11 mouse cellular contexts compared by ENCODE assay signal in the genomic region with DNA sequence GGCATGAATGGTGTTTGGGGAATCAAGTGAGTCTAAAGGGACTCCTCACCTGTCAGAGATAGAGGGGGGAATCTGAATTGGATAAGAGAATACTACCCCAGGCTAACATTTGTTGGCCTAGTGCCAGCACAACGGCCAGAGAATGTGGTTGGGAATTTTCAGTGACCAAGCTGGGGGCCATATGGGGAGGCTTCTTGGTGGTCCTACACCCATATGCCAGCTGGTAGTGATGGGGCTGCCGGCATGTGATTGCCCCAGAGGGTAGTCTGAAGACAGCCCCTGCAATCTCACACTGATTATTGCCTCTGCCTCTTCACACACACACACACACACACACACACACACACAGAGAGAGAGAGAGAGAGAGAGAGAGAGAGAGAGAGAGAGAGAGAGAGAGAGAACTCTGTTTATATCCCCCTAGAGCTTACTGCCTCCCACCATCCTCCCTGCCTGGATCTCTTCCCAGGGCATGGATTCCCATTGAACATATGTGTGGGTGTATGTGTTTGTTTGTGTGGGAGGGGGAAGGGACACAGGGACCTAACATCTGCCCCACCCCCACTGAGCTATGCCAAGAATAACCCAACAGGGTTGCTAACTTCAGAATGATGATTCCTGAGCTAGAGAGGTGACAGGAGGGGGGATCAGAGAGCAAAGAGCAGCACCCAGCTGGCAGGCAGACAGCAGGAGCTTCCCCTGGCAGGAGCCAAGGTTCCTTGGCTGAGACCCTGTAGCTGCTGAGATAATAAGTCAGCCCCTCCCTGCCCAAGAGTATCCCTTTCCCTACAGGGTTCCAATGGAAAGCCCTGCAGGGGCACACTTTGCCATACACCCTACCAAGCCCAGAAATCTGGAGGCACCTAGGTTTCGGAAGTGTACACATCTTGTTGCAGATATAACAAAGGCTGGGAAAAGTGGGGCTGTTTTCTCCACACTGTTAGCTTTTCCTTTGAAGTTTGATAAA. TPM values are rescaled to one million over a fixed set of nuclear protein-coding genes. Genes with fewer than 3 reads are reported as not detected.
A peak's percentile ranks its signal among the peaks of the same experiment; 100 is the strongest.
DNase-seq lines count a peak whose midpoint lies in the region; ATAC-seq and TF ChIP-seq lines count a peak whose summit lies in the region.
"Had no signal": no experiment of that assay in that cellular context is flagged by ENCODE, and none has a peak within 500 bp of the region (broad histone marks: within the 10 kb centered on the region; RNA-seq: fewer than 3 reads in every experiment).

No protein-coding gene starts in this region.

- no peaks in the 10 kb centered on the region for H3K36me3 ChIP-seq in midbrain, embryonic 12.5 days
- no peaks in the 10 kb centered on the region for H3K36me3 ChIP-seq in midbrain, postnatal 0 days (ENCODE audit: insufficient read depth, low read length)
- H3K36me3 ChIP-seq in forebrain, postnatal 0 days (ENCODE audit: insufficient read depth), result no peaks in the 10 kb centered on the region
- no peaks in the 10 kb centered on the region for H3K36me3 ChIP-seq in midbrain, embryonic 13.5 days
- H3K36me3 ChIP-seq in liver, embryonic 12.5 days, result no peaks in the 10 kb centered on the region

- ATAC-seq in midbrain, embryonic 12.5 days (ENCODE audit: low FRiP score, low read depth), result 0 out of 2 replicates have a peak, but pooled peaks have one; percentile 28
- no peak; the same call in 1 of the 2 replicates for ATAC-seq in midbrain, postnatal 0 days (ENCODE audit: low FRiP score)
- peak; percentile 86 for ATAC-seq in forebrain, postnatal 0 days
- ATAC-seq in midbrain, embryonic 13.5 days, result 0 out of 2 replicates have a peak, but pooled peaks have one; percentile 44
- no peak for ATAC-seq in liver, embryonic 12.5 days

- no peak overlapping the region for H3K27ac ChIP-seq in midbrain, embryonic 12.5 days (replicated peaks)
- no peak overlapping the region for H3K27ac ChIP-seq in midbrain, postnatal 0 days (ENCODE audit: low read depth, low read length)
- H3K27ac ChIP-seq in forebrain, postnatal 0 days (ENCODE audit: low read depth, low read length), result no peak overlapping the region
- no peak overlapping the region for H3K27ac ChIP-seq in midbrain, embryonic 13.5 days
- no peak overlapping the region for H3K27ac ChIP-seq in liver, embryonic 12.5 days

- H3K27me3 ChIP-seq in midbrain, embryonic 12.5 days, result peaks cover 66% of the 10 kb centered on the region
- peaks cover 27% of the 10 kb centered on the region for H3K27me3 ChIP-seq in midbrain, postnatal 0 days (ENCODE audit: insufficient read depth, low read length)
- H3K27me3 ChIP-seq in forebrain, postnatal 0 days (ENCODE audit: insufficient read depth, low read length), result peaks cover 30% of the 10 kb centered on the region
- H3K27me3 ChIP-seq in midbrain, embryonic 13.5 days, result peaks cover 70% of the 10 kb centered on the region
- peaks cover 41% of the 10 kb centered on the region for H3K27me3 ChIP-seq in liver, embryonic 12.5 days (replicated peaks)

- 45% methylated on average over 3 of the region's 3 CpGs for WGBS in midbrain, embryonic 12.5 days
- 37% methylated on average over 3 of the region's 3 CpGs for WGBS in midbrain, postnatal 0 days
- WGBS in forebrain, postnatal 0 days, result 22% methylated on average over 3 of the region's 3 CpGs
- WGBS in midbrain, embryonic 13.5 days, result 47% methylated on average over 3 of the region's 3 CpGs
- WGBS in liver, embryonic 12.5 days (ENCODE audit: insufficient replicate concordance), result 40% methylated on average over 3 of the region's 3 CpGs

- H3K9ac ChIP-seq in midbrain, embryonic 12.5 days (replicated peaks), result no peak overlapping the region
- H3K9ac ChIP-seq in midbrain, postnatal 0 days (replicated peaks; ENCODE audit: low read length, poor library complexity, severe bottlenecking), result no peak overlapping the region
- H3K9ac ChIP-seq in forebrain, postnatal 0 days, result no peak overlapping the region
- no peak overlapping the region for H3K9ac ChIP-seq in midbrain, embryonic 13.5 days (replicated peaks)
- H3K9ac ChIP-seq in liver, embryonic 12.5 days, result no peak overlapping the region

- no peak overlapping the region for H3K4me3 ChIP-seq in midbrain, embryonic 12.5 days
- no peak overlapping the region for H3K4me3 ChIP-seq in midbrain, postnatal 0 days (ENCODE audit: low read depth, low read length)
- no peak overlapping the region for H3K4me3 ChIP-seq in forebrain, postnatal 0 days (ENCODE audit: low read depth, low read length)
- H3K4me3 ChIP-seq in midbrain, embryonic 13.5 days (replicated peaks), result no peak overlapping the region
- no peak overlapping the region for H3K4me3 ChIP-seq in liver, embryonic 12.5 days
- H3K4me3 ChIP-seq: myocyte had no signal

- peaks cover 29% of the 10 kb centered on the region for H3K4me1 ChIP-seq in midbrain, embryonic 12.5 days
- H3K4me1 ChIP-seq in midbrain, postnatal 0 days (ENCODE audit: insufficient read depth, low read length), result peaks cover 1% of the 10 kb centered on the region
- H3K4me1 ChIP-seq in forebrain, postnatal 0 days (ENCODE audit: insufficient read depth), result no peaks in the 10 kb centered on the region
- H3K4me1 ChIP-seq in midbrain, embryonic 13.5 days (replicated peaks), result peaks cover 24% of the 10 kb centered on the region
- no peaks in the 10 kb centered on the region for H3K4me1 ChIP-seq in liver, embryonic 12.5 days

- H3K4me2 ChIP-seq in midbrain, embryonic 12.5 days (replicated peaks), result no peak overlapping the region
- no peak overlapping the region for H3K4me2 ChIP-seq in midbrain, postnatal 0 days (ENCODE audit: low read depth, low read length, poor library complexity, severe bottlenecking)
- no peak overlapping the region for H3K4me2 ChIP-seq in forebrain, postnatal 0 days (ENCODE audit: low read depth)
- H3K4me2 ChIP-seq in midbrain, embryonic 13.5 days (replicated peaks), result no peak overlapping the region
- no peak overlapping the region for H3K4me2 ChIP-seq in liver, embryonic 12.5 days

- H3K9me3 ChIP-seq in midbrain, embryonic 12.5 days, result no peaks in the 10 kb centered on the region
- no peaks in the 10 kb centered on the region for H3K9me3 ChIP-seq in midbrain, postnatal 0 days (ENCODE audit: low read length)
- no peaks in the 10 kb centered on the region for H3K9me3 ChIP-seq in forebrain, postnatal 0 days (ENCODE audit: low read length)
- H3K9me3 ChIP-seq in midbrain, embryonic 13.5 days, result no peaks in the 10 kb centered on the region
- no peaks in the 10 kb centered on the region for H3K9me3 ChIP-seq in liver, embryonic 12.5 days (replicated peaks)

- no peak for TF ChIP-seq CTCF in midbrain, postnatal 0 days (IDR thresholded peaks at IDR 0.05)
- TF ChIP-seq CTCF in forebrain, postnatal 0 days (IDR thresholded peaks at IDR 0.05; ENCODE audit: low read depth), result no peak

- DNase-seq in kidney, postnatal 14 days, result peak; percentile 58
- DNase-seq in kidney, adult 8-10 months, result no peak
- no peak for DNase-seq in midbrain, postnatal 0 days (ENCODE audit: low spot score)
- DNase-seq in forebrain, postnatal 0 days, result peak; percentile 62
- no peak for DNase-seq in adrenal gland, postnatal 4 days (ENCODE audit: low spot score in 2 of 2)
- DNase-seq: gastrocnemius, postnatal 25 days had no signal

RNA-seq across cellular contexts. Expression of gene Robo3, which starts 5.0 kb away (rescaled TPM):
- polyA plus RNA-seq in midbrain, embryonic 12.5 days (2016; fragmentation: Nextera tagmentation; extraction: Ambion mirVana), result 52.2 and 65.0 TPM in 2 replicates
- total RNA-seq in midbrain, postnatal 0 days (2014; rRNA removed), result 2.8 and 2.9 TPM in 2 replicates
- 0.88 and 1.0 TPM in 2 replicates for polyA plus RNA-seq in midbrain, postnatal 0 days (2015; fragmentation: Nextera tagmentation; extraction: Ambion mirVana)
- total RNA-seq in forebrain, postnatal 0 days (2014; rRNA removed), result 1.2 and 1.9 TPM in 2 replicates
- polyA plus RNA-seq in forebrain, postnatal 0 days (2015; fragmentation: Nextera tagmentation; extraction: Ambion mirVana), result 0.48 and 1.5 TPM in 2 replicates
- polyA plus RNA-seq in midbrain, embryonic 13.5 days (2015; fragmentation: Nextera tagmentation; extraction: Ambion mirVana), result 20.5 and 22.4 TPM in 2 replicates
- polyA plus RNA-seq in liver, embryonic 12.5 days (2016; fragmentation: Nextera tagmentation; extraction: Ambion mirVana), result 0.25 and 0.26 TPM in 2 replicates
- 1 to 10 TPM in 1 of 2 experiments, under 1 TPM in 1; 0.56 to 1.0 TPM for total RNA-seq in adrenal gland, postnatal 4 days (2021)
- total RNA-seq: gastrocnemius, postnatal 25 days had no signal

RNA-seq across cellular contexts. Expression of gene Robo4, which starts 36.4 kb away (rescaled TPM):
- 6.1 and 6.2 TPM in 2 replicates for polyA plus RNA-seq in midbrain, embryonic 12.5 days (2016; fragmentation: Nextera tagmentation; extraction: Ambion mirVana)
- 10.1 and 12.6 TPM in 2 replicates for total RNA-seq in midbrain, postnatal 0 days (2014; rRNA removed)
- polyA plus RNA-seq in midbrain, postnatal 0 days (2015; fragmentation: Nextera tagmentation; extraction: Ambion mirVana), result 3.6 and 4.0 TPM in 2 replicates
- 4.1 and 9.6 TPM in 2 replicates for total RNA-seq in forebrain, postnatal 0 days (2014; rRNA removed)
- 3.1 and 3.3 TPM in 2 replicates for polyA plus RNA-seq in forebrain, postnatal 0 days (2015; fragmentation: Nextera tagmentation; extraction: Ambion mirVana)
- polyA plus RNA-seq in midbrain, embryonic 13.5 days (2015; fragmentation: Nextera tagmentation; extraction: Ambion mirVana), result 4.0 and 4.9 TPM in 2 replicates
- 4.4 and 5.1 TPM in 2 replicates for polyA plus RNA-seq in liver, embryonic 12.5 days (2016; fragmentation: Nextera tagmentation; extraction: Ambion mirVana)
- total RNA-seq in adrenal gland, postnatal 4 days (2021), result 10 to 100 TPM; 31.3 to 32.9 TPM
- total RNA-seq: CH12.LX had no signal
- polyA plus RNA-seq: myocyte had no signal

RNA-seq across cellular contexts. Expression of gene Msantd2, which starts 51.1 kb away (rescaled TPM):
- 45.7 and 53.3 TPM in 2 replicates for polyA plus RNA-seq in midbrain, embryonic 12.5 days (2016; fragmentation: Nextera tagmentation; extraction: Ambion mirVana)
- total RNA-seq in midbrain, postnatal 0 days (2014; rRNA removed), result 37.0 and 55.1 TPM in 2 replicates
- 20.5 and 21.1 TPM in 2 replicates for polyA plus RNA-seq in midbrain, postnatal 0 days (2015; fragmentation: Nextera tagmentation; extraction: Ambion mirVana)
- total RNA-seq in forebrain, postnatal 0 days (2014; rRNA removed), result 43.3 and 122 TPM in 2 replicates
- 15.3 and 19.5 TPM in 2 replicates for polyA plus RNA-seq in forebrain, postnatal 0 days (2015; fragmentation: Nextera tagmentation; extraction: Ambion mirVana)
- polyA plus RNA-seq in midbrain, embryonic 13.5 days (2015; fragmentation: Nextera tagmentation; extraction: Ambion mirVana), result 36.5 and 39.5 TPM in 2 replicates
- polyA plus RNA-seq in liver, embryonic 12.5 days (2016; fragmentation: Nextera tagmentation; extraction: Ambion mirVana), result 11.3 and 11.8 TPM in 2 replicates
- 10 to 100 TPM; 31.3 to 33.2 TPM for total RNA-seq in adrenal gland, postnatal 4 days (2021)

Comparison
In these comparisons a context has a peak if more than half of its experiments do, and no peak if none do; other contexts are left out.
1. DNase-seq: peak in kidney, postnatal 14 days (single experiment) and forebrain, postnatal 0 days (single experiment); none in kidney, adult 8-10 months (0 of 2), midbrain, postnatal 0 days (single experiment) and adrenal gland, postnatal 4 days (0 of 2).
2. ATAC-seq: peak in midbrain, embryonic 12.5 days (single experiment), forebrain, postnatal 0 days (single experiment) and midbrain, embryonic 13.5 days (single experiment); none in midbrain, postnatal 0 days (single experiment) and liver, embryonic 12.5 days (single experiment).